Mouse (Mus musculus) right cerebral cortex, adult 2 months (tissue): Measurements from ENCODE around the gene 9130409I23Rik.

Source experiments
- DNase-seq, 2 experiments: peaks; one replicate each; pipeline ENCODE4 v3.0.0; 2021 to 2022; ENCODE audit warnings: low spot score in 2 of 2

9130409I23Rik gene

GRCm38 (mm10) chr1:181050937-181051336 lies at the start of gene 9130409I23Rik:
Gene 9130409I23Rik (plus strand): TSS chr1:181051237.
- DNase-seq: no peak

- DNase-seq: no peak
Observed at GRCm38 (mm10) chr1:181001621-181002020, 49.4 kb upstream of the 9130409I23Rik start.

DNA sequence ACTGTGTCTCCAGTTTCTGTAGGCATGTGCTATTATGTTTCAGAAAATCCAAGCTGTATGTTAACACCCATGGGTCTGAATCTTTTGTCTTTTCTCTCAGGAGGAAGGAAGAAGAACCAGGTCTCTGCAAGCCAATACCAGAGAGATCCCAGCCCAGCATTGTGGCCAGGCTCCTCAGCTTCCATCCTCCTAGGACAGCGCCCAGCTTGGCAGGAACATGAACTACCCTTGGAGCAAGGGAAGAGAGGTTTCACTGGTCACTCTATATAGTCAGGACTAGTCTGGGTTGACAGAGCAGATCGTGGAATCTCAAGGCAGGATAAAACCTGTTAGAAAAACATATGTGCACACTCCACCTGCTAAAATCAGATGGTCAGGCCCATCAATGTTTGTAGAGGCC lies 47.2 kb upstream of the 9130409I23Rik start:
- no peak for DNase-seq

DNA sequence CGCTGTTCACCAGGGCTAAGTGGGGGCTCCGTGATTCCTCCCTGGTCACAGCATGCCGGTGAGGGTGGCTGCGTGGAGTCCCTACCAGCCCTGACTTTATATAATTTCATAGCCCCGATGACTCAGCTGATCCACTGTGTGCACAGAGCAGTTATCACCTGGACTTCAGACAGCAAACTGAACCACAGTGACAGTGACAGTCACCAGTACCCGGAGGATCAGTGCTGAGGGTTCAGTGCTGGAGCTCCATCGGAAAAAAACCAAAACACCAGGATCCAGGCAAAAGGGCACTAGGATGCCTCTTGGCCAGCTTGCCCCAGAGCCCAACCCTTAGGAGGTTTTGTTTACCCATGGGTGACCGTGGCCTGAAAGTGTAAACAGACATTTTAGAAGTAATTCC lies 45.7 kb upstream of the 9130409I23Rik start:
- DNase-seq: no peak

GRCm38 (mm10) chr1:181007831-181008230 lies 43.2 kb upstream of the 9130409I23Rik start:
- DNase-seq: no peak

DNA sequence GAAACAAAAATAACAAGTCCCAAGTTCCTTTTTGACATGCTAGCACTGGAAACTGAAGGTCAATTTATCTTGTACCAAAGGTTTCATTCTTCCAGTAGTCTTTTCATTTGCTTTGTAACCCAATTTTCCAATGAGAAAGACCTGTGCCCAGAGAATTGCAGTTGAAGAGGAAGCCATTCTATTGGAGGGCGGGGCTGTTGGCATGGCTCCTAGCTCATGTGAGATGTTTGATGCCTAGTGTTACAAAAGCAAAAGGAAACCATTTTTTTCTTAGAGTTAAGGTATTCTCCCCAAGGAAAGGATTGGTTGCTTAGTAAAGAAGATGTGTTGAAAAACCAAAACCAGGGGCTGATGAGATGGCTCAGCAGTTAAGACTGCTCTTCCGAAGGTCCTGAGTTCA lies 42.8 kb upstream of the 9130409I23Rik start:
- DNase-seq: no peak

- DNase-seq: no peak
Observed at GRCm38 (mm10) chr1:181009011-181009590, 41.9 kb upstream of the 9130409I23Rik start.

GRCm38 (mm10) chr1:181009754-181010153 lies 41.3 kb upstream of the 9130409I23Rik start:
- no peak for DNase-seq

DNA sequence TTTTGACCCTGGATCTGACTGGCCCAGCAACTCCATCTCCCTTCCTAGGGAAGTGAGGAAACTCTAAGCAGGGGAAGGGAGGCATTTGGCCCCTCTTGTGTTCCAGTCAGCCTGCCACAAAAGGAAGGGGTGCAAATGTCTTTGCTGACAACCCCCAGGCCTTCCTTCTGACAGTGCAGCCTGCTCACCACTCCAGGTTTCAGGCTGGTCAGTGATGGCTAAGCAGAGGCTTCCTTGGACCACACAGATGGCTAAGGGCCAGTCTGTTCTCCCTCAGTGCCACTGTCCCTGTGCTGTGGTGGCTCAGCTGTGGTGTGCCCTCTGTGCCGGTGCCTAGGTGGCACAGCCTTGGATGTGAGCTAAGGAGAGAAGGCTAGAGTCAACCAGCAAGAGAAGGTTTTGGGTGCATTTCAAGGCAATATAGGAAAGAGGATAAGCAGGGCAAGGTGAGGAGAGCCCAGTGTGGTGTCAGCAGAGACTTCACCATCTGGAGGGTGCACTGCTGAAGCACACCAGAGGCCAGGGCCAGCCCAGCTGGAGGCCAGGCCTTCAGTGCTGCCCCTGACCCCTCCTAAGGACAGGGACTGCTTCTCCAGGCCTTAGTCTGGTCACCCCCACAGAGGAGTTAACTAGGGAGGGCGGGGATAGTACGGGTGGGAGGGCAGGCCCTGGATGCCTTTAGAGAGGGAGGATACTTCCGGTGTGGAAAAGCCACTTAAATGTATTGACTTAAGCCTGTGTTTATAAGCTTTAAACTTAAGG lies 40.7 kb upstream of the 9130409I23Rik start:
- no peak for DNase-seq

DNA sequence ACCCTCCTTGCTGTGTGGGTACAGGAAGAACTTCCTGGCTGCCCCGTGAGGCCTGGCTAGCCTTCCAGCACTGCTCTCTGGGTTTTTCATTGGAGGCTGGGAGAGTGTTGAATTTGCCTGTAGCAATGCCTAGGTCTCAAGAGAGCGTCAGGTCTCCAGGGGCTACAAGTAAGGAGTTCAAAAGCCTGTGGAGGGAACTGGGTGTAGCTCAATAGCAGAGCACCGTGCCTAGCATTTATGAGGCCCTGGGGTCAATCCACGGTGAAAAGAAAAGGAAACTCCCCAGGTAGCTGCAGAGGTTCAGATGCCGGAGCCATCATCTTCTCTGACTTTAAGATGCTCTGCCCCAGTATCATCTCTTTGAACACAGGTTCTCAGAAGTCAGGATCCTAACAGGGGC lies 39.4 kb upstream of the 9130409I23Rik start:
- DNase-seq: no peak

DNA sequence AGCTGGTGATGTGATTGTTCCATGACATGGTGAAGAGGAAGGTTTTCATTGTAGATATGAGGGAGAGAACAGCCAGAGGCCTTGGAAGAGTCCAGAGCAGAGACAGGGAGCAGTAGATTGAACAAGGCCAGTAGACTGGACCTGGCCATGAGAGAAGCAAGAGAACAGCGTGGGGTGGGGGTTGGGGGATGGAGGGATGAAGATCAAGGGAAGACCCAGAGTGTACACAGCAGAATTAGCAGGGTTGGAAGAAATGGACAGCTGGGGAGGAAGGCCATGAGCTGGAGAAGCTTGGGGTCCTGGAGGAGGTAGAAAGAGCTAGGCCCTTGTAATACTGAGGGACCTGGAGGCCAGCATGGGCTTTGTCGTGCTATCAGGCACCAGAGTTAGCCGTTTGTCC lies 38.6 kb upstream of the 9130409I23Rik start:
- DNase-seq: no peak

- no peak for DNase-seq
Observed at GRCm38 (mm10) chr1:181013446-181013845, 37.6 kb upstream of the 9130409I23Rik start.

DNA sequence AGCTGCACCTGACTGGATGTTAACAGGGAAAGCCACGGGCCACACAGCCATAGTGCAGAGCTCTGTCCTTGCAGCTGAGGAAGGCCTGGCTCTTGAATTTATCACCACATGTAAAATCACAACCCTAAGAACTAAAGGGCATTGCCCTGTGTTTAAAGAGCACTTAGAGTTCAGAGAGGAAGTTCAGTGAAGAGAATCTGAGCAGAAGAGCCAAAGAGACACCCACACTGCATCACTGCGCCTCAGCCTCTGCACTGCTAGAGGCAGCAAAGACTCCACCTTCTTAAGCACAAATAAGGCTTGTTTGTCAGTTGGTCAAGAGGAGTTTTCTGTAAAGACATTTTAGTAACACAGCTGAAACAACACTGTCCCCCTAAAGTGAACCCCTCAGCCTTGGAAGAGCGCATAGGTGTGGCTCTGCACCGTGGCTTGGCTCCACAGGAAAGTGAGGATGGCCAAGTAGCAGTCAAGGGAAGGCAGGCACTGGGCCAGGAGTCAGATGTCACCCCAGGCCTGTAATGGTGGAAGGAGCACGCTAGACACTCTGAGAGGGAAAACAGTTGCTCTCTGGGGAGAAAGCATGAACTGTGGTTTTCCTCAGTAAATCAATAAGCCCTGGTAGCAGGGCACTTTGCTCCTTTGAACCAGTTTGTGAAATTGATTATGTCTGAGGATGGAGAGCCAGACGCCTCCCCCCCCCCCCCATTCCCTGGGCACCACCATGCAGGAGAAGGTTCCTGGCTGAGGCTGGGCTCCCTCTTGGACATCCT lies 36.1 kb upstream of the 9130409I23Rik start:
- DNase-seq: no peak

DNA sequence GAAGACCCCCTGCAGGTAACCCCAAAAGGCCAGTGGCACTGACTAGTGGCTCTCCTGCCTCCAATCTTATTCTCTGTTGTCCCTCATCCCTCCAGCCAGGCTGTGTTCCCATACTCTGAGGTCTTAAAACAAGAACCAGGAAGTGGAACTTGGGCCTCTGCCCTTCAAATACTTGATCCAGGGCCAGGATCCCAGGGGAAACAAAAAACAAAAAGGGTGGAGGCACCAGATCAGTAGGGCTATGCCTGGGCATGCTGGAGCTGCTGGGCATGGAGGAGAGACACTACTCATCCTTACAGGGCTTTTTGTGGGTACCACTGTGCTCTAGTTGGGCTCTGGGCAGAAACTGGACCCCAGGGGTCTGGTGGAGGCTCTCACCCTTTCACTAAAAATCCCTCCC lies 35.5 kb upstream of the 9130409I23Rik start:
- DNase-seq: peak in 1 of 2 experiments; percentile 16

GRCm38 (mm10) chr1:181016045-181016444 lies 35.0 kb upstream of the 9130409I23Rik start:
- DNase-seq: no peak

DNA sequence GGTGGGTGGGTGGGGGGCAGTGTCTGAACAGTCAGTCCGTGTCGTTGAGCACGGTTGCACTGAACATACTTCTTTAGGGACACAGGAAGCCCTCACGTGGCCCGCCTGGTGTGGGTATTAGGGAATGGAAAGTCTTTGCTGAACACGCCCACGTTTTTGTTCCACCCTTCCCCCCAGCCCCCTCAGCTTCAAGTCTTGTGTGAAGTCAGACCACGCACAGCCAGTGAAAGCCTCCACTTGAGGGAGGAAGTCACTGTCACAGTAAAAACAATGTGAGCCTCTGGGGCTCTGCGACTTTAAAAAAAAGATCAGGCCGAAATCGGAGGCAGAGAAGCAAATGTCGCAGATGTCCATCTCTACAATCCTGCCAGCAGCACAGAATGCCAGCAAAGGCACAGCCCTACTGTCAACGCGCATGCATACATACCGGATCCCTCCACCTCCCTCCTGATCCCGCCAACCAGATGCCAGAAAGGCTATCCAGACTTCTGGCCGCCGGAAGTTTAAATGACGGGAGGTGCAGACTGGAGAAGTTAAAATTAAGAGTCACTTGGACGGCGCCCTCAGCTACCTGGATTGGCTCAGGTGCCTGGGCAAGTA lies 34.4 kb upstream of the 9130409I23Rik start:
- peak; percentile 68 to 83 for DNase-seq

GRCm38 (mm10) chr1:181017212-181017711 lies 33.8 kb upstream of the 9130409I23Rik start:
- DNase-seq: peak; percentile 59 to 75

DNA sequence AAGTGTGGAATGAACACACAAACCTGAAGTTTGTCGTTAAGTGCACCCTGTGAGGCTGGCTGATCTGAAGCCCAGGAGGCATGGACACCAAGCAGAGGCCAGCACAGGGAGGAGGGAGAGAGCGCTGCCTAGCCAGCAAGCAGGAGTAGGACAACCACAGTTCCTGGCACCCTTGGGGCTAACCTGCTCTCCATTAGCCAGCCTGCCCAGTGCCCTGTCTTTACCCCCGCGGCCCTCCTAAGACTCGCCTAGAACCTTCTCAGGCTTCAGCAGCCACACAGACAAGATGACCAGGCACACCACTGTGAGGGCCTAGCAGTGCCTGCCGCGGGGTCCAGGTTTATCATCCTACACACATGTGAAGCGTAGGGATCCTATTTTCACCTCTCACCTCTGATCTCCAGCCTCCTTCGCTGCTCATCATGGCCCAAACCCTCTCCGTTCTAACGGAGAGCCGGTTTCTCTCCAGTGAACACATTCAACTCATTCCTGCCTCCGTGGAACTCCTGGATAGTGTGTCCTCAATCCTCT lies 33.1 kb upstream of the 9130409I23Rik start:
- no peak for DNase-seq

GRCm38 (mm10) chr1:181020756-181021487 lies 30.1 kb upstream of the 9130409I23Rik start, which contains the start of gene Ephx1:
Gene Ephx1 (minus strand): TSS chr1:181020904.
- DNase-seq: no peak

DNA sequence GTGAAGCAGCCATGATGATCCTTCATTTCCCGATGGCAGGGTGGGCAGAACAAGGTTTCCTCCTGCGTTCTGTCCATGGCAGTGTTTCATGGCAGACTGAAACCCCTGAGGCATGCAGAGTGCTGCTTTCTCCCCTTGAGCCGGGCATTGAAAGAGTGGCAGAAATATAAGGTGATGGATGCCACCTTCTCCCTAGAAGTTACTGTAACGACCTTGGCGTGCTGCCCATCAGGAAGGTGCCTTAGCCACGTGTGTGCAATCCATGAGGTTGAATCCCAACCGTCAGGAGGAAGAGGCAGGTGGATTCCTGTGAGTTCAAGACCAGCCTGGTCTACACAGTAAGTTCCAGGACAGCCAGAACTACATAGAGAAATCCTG lies 29.6 kb upstream of the 9130409I23Rik start:
- DNase-seq: no peak

DNA sequence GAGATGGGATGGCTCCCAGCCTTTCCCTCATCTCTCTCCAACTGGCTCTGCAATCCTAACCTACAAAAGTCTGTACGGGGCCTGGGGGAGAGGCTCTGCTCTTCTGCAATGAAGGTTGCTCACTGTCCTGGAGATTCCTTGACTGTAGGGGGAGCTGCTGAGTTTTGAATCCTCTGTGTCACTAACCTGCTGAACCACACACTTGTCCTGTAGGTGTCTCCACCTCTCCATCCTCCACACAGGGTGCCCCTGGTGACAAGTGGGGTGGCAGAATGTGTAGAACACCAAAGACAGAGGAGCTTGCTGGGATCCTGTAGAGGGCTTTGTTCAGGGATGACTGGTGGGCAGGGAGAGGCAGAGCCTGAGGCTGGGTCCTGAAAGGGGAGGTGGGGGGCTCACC lies 28.8 kb upstream of the 9130409I23Rik start:
- peak; percentile 54 for DNase-seq
